Mouse (Mus musculus) CD4-positive naive resting alpha-beta T cell, adult 76 days (primary cell): ENCODE results near the gene Dnah7a. TPM values are rescaled to one million over a fixed set of nuclear protein-coding genes. Genes with fewer than 3 reads are reported as not detected.

Experiments
- total RNA-seq: library from RNA; stranded (reverse); gene quantifications from one replicate; pipeline ENCODE4 v1.2.4, GENCODE M21; 2023

Gene Dnah7a
- total RNA-seq, result 3.6 TPM

DNA sequence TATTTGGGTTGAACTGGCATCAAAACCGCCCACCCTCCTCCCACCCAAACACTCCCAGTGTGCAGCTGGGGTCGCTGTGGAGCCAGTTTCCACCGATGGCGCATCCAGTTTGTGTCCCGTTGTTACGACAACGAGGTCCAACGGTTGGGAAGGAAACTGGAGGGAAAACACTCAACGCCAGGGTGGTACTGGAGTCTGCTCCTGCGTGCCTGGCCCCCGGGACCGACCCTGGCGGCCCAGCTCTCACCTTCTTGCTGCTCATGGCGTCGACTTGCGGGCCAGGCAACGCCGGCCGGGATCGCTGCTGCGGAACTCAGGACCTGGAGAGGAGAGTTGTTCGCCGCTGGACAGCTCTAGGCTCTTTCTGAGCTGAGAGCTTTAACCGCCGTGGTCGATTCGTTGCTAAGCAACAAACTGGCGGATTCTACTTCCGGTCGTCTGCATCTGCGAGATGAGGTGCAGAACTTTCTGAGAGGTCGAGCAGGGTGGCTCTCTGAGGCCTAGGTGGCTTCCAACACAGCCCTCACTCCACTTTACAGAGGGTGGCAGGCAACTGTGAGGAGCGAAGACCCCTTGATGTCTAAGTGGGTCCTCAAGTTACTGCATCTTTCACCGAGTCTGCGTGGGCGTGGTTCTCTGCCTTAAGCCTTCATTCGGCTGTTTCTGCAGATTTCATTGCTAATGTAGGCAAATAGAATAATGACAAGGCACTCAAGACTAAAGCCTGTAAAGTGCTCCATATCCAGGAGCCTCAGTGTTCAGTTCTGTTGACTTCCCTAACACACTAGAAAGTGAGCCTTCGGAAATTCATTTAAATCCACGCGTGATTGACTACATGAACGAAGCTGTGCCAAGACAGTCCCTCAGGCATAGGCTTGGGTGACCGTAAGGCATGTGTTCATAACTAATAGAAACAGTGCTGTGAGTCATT lies at the start of gene Dnah7a:
Gene Dnah7a, minus strand, starts transcription at position 354 of the 931 bp plus-strand sequence.

DNA sequence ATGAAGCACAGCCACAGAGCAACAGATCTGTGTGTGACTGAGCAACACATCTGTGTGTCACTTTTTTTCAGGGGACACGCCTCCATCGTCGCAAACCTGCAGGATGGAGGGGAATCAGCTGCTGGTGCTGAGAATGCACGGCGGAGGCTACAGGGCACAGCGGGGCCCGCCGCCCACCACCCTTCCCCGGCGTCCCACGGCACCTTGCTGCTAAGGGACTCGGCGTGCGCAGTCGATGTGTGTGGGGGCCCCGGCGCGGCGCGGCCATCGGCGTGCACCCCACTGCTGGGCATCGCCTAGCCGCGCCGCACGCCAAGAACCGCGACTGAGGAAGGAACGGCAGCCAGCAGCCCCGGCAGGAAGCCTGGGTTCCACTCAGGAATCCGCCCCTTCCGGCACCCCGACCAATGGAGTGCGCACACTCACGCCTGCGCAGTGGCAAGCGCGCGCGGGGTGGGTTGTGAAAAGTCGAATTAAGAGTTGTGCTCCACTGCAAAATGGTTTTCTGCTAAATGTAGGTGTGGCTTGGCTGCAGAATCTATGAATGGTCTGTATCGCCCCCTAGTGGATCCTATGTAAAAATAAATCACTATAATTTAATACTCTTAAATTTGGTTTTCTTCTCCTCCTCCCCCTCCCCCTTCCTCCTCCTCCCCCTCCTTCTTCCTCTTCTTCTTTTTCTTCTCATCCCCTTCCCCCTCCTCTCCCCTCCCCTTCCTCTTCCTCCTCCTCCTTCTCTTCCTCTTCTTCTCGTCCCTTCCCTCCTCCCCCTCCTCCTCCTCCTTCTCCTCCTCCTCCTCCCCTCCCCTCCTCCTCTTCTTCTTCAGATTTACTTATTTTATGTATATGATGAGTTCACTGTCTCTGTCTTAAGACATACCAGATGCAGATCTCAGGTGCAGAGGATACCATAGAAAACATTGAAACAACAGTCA lies 354.0 kb downstream of the Dnah7a start, which contains the start of the genes Asdurf, Gm28551 and Asnsd1:
Gene Asdurf, minus strand, starts transcription at position 293 of the 935 bp plus-strand sequence.
Gene Gm28551, minus strand, starts transcription at position 341 of the 935 bp plus-strand sequence.
Gene Asnsd1, minus strand, starts transcription at position 426 of the 935 bp plus-strand sequence.

Other genes starting within 250 kb of the Dnah7a start
- 1,056 TPM for gene Stk17b, start 78.4 kb upstream of the Dnah7a start, total RNA-seq